Mouse (Mus musculus): ENCODE data around the gene Helz.
"Not testable (repeated sequence)": the region's sequence is repeated elsewhere in the genome, so short reads cannot be mapped to it uniquely, and the experiment has no call there.

Helz gene

GRCm38 (mm10) chr11:107546667-107547301 is 946 bp upstream of the Helz start:
- no peak for DNase-seq (ENCODE audit: low read depth in 1 of 2, low spot score in 2 of 2)

GRCm38 (mm10) chr11:107548204-107548975 is 660 bp downstream of the Helz start:
- DNase-seq (ENCODE audit: low read depth in 1 of 2, low spot score in 2 of 2) = no peak

GRCm38 (mm10) chr11:107559874-107560273 is 12.1 kb downstream of the Helz start:
- no peak for DNase-seq (ENCODE audit: low read depth in 1 of 2, low spot score in 2 of 2)

GRCm38 (mm10) chr11:107567431-107567830 is 19.7 kb downstream of the Helz start:
- DNase-seq (ENCODE audit: low read depth in 1 of 2, low spot score in 2 of 2) = no peak

DNA sequence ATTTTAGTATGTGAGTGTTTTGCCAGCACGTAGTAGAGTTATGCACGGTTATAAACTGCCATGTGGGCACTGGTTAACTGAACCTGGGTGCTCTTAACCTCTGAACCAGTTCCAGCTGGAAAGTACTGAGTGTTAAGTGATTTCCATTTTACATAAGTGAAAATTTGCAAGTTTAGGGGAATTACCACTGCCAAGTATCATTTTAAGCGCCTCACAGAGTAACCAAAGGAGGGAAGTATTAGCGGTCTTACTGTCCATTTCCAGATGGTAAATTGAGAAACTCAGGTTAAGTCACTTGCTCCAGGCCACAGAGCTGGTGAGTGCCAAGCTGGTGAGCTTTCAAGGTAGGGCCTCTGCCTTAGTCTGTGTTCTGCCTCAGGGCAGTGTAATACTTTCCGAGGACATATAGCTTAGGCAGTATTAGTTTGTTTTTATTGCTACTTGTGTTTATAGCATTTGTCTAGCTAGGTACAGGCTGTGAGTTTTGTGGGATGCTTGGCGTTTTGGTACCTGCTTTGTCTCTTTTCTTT is 20.8 kb downstream of the Helz start:
- no peak for DNase-seq (ENCODE audit: low read depth in 1 of 2, low spot score in 2 of 2)

- not testable (repeated sequence) for DNase-seq (ENCODE audit: low read depth in 1 of 2, low spot score in 2 of 2)
Measured at GRCm38 (mm10) chr11:107570891-107571290, 23.2 kb downstream of the Helz start.

DNA sequence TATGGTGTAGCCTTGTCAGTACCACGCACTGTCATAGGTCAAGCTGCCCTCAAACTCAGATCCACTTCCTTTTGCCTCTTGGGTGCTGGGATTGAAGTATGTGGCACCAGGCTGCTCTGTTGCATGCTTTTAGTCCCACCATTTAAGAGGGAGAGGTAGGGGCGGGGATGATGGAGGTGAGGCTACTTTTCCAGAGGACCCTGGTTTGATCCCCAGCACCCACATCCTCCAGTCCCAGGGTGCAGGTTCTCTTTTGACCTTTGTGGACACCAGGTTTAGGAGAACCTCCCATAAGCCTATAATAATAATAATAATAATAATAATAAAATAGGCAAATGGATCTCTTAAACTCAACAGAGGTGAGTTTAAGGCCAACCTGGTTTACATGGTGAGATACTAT is 23.6 kb downstream of the Helz start:
- DNase-seq (ENCODE audit: low read depth in 1 of 2, low spot score in 2 of 2) = no peak

DNA sequence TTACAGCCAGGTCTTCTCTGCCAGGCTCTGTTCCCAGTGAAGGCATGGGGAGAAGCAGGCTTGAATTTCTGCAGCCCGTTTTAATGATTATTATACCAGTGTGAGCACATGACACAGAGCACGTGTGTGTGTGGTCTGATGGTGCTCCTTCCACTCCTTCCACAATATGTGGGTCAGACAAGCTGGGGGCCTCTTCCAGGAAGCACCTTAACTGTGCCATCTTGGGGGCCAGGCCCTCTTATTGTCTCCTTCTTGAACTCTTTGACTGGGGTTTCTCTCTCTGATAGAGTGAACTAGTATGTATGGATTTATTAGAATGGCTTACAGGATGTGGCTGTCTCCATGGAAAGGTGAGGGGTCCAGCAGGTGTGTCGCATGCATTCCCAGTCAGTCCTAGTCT is 24.8 kb downstream of the Helz start:
- no peak for DNase-seq (ENCODE audit: low read depth in 1 of 2, low spot score in 2 of 2)

DNA sequence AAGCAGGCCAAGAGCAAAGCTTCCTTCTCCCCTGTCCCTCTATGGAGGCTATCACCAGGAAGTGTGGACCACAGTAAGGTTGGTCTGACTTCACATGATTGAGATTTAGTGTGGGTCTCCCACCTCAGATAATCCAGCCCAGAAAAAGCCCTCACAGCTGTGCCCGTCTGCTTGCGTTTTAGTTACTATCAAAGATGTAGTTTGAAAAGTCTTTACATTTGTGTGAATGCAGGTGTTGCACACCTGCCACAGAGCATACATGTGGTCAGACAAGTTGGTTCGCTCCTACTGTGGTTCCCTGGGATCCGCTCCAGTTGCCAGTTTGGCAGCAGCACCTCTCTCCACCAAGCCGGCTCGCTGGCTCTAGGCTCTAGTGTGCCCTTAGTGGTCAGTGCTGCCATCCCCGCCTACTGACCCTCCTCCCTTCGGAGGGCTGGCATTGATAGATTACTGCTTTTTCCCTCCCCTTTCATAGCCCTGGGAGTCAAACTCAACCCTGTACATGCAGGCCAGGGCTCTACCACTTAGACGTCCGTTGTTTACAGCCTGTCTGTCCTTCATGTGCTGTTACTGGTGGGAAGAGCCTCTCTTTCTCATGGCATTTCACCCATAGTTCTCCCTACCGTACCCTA is 25.4 kb downstream of the Helz start:
- DNase-seq (ENCODE audit: low read depth in 1 of 2, low spot score in 2 of 2) = no peak

- DNase-seq (ENCODE audit: low read depth in 1 of 2, low spot score in 2 of 2) = no peak
Measured at GRCm38 (mm10) chr11:107573847-107574246, 26.1 kb downstream of the Helz start.

- no peak for DNase-seq (ENCODE audit: low read depth in 1 of 2, low spot score in 2 of 2)
Measured at GRCm38 (mm10) chr11:107574811-107575705, 27.3 kb downstream of the Helz start.

DNA sequence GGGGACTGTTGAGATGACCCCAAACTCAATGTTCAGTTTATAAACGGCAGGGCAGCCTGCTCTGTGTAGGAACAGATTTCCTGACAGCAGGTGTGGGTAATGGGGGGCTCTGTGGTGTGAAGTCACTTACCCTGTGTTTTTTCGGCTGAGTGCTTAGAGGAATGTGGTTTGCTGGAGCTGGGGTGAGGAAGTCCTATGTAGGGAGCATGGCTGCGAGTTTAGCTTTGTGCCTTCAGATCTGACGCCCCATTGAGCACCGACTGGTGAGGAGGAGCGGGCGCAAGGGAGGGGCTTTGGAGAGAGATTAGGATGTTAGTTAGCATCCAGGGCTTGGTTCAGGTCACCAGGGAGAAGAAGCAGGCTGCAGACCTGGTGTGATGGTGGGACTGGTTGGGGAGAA is 28.5 kb downstream of the Helz start:
- DNase-seq (ENCODE audit: low read depth in 1 of 2, low spot score in 2 of 2) = no peak

DNA sequence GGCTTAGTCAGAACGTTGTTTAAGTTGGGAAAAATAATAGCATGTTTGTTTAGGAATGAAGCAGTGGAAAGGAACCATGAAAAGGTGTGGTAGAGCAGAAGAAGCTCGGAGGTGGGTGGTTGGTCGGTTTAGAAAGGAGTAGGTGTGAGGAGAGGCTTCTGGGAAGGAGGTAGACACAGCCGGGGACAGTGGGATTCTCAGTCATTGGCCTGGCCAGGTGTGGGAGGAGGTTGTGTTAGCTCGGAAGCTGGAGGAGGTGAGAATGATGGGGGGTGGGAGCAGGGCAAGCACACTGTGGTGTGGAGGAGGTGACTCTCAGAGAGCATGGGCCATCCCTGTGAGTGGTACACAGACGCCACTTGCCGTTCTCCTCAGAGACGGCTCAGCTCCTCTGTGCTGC is 29.7 kb downstream of the Helz start:
- DNase-seq (ENCODE audit: low read depth in 1 of 2, low spot score in 2 of 2) = no peak

DNA sequence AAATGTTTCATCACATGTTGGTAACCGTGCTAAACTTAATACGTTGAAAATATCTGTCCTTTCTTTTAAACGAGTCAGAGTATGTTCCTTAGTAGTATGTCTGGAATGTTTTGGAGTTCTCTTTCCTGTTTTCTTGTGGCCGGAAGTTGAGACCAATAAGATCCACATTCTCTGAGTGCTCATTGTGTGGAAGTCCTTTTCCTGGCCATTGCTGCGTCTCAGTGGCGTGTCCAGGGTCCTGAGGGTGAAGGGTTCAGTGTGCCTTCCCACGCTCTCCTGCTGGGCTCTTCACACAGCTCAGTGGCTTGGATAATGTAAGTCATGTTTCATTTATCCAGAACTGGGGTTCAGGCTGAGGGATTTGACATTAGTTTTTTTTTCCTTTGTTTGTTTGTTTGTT is 30.5 kb downstream of the Helz start:
- no peak for DNase-seq (ENCODE audit: low read depth in 1 of 2, low spot score in 2 of 2)

GRCm38 (mm10) chr11:107580786-107581185 is 33.1 kb downstream of the Helz start:
- no peak for DNase-seq (ENCODE audit: low read depth in 1 of 2, low spot score in 2 of 2)

DNA sequence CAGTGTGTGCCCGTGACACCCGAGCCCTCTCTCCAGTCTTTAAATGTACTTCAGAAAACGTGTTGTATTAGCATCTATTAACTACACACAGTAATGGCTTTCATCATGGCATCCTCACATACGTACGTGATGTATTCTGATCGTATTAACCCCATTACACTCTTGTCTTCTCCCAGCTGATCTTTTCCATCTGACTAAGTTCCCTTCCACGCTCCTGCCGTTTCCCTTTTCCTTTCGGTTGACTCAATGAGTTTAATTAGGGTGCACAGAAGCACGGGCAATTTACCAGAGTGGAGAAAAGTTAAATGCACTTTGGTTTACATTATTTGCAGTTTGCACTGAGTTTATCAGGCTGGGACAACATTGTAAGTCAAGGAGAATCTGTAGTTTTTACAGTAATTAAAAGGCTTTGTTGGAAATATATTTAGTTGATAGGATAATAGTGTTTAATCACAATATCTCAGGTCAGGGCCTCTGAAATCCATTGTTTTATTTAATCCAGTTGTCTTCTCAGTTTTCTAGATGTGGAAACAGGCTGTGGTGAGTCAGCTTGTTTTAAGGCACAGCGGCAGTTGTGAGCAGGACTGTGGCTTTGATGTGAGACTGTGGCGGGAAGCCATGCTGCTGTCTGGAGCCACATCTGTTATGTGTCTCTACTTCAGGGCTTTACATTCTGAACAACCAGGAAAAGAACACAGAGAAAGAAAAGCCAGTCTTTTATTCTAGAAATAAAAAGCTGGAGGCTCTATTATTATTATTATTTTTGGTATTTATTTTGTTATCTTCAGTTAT is 37.1 kb downstream of the Helz start:
- DNase-seq (ENCODE audit: low read depth in 1 of 2, low spot score in 2 of 2) = no peak

- DNase-seq (ENCODE audit: low read depth in 1 of 2, low spot score in 2 of 2) = not testable (repeated sequence)
Measured at GRCm38 (mm10) chr11:107586129-107586528, 38.4 kb downstream of the Helz start.

- DNase-seq (ENCODE audit: low read depth in 1 of 2, low spot score in 2 of 2) = no peak
Measured at GRCm38 (mm10) chr11:107587141-107587540, 39.4 kb downstream of the Helz start.

DNA sequence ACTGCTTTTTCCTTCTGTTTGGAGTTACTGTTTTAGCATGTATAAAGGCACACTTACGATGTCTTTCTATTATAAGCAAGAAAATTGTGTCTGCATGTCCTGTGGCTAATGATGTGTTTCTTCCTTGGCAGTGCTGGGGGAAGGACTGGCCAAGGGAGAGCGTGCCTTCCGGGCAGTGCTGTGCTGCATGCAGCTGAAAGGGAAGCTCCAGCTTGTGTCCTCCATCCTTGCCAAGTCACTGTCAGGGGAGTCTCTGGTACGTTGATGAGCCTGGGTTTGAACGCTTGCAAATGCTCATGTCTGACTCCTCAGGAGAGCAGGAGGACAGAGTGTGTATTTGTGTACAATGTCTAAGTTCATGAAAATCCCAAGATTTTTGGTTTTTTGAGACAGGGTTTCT is 44.8 kb downstream of the Helz start:
- DNase-seq (ENCODE audit: low read depth in 1 of 2, low spot score in 2 of 2) = no peak

GRCm38 (mm10) chr11:107597381-107597780 is 49.7 kb downstream of the Helz start:
- no peak for DNase-seq (ENCODE audit: low read depth in 1 of 2, low spot score in 2 of 2)
